ENCODE assay signal across 8 mouse cellular contexts in genomic region chr17:21488760-21489499, GRCm38 (mm10). TPM values are rescaled to one million over a fixed set of nuclear protein-coding genes. Genes with fewer than 3 reads are reported as not detected.
DNase-seq lines count a peak whose midpoint lies in the region; ATAC-seq lines count a peak whose summit lies in the region.

Zfp53 (plus strand) TSS chr17:21488998.

- H3K4me3 ChIP-seq in hindbrain, embryonic 12.5 days: peak within 1 kb of the TSS; percentile 74

- H3K4me1 ChIP-seq in hindbrain, embryonic 12.5 days: peaks cover 8% of the 10 kb centered on the region; the same call in 1 of the 2 replicates

- H3K9me3 ChIP-seq in hindbrain, embryonic 12.5 days (replicated peaks): no peaks in the 10 kb centered on the region

- WGBS in hindbrain, embryonic 12.5 days: 1% methylated on average over 34 of the region's 34 CpGs

- H3K4me2 ChIP-seq in hindbrain, embryonic 12.5 days (replicated peaks): peak within 1 kb of the TSS; percentile 76

- no peaks in the 10 kb centered on the region for H3K27me3 ChIP-seq in hindbrain, embryonic 12.5 days

- peak; percentile 100 for ATAC-seq in hindbrain, embryonic 12.5 days (ENCODE audit: low FRiP score)

- peak; percentile 92 for DNase-seq in NIH3T3 (ENCODE audit: low read depth)
- DNase-seq in cerebellum, postnatal 10 days: peak; percentile 86 to 89
- peak; percentile 78 to 79 for DNase-seq in frontal cortex, postnatal 10 days (ENCODE audit: low spot score in 2 of 2)
- peak; percentile 74 to 83 for DNase-seq in layer of hippocampus, postnatal 14 days (ENCODE audit: low spot score in 2 of 2)
- DNase-seq in lung, postnatal 14 days: peak; percentile 86
- DNase-seq in retina, adult 2 months (ENCODE audit: low read depth, low spot score): peak; percentile 73
- peak; percentile 86 to 88 for DNase-seq in thymus, postnatal 36 days

- H3K27ac ChIP-seq in hindbrain, embryonic 12.5 days: peak within 1 kb of the TSS; percentile 79

- H3K36me3 ChIP-seq in hindbrain, embryonic 12.5 days: peaks cover 4% of the 10 kb centered on the region

- H3K9ac ChIP-seq in hindbrain, embryonic 12.5 days: peak within 1 kb of the TSS; percentile 78

RNA-seq across cellular contexts. Expression of gene Zfp53, which starts in this region (rescaled TPM):
- 8.5 and 11.3 TPM in 2 replicates for polyA plus RNA-seq in hindbrain, embryonic 12.5 days (2016; fragmentation: Nextera tagmentation; extraction: Ambion mirVana)
- 1 to 10 TPM; 4.0 TPM for total RNA-seq in layer of hippocampus, postnatal 14 days (2021)

Comparison
In these comparisons a context has a peak if more than half of its experiments do, and no peak if none do; other contexts are left out.
1. Peak in every context shown above with its lines: DNase-seq, ATAC-seq, H3K4me3 ChIP-seq and H3K27ac ChIP-seq.